Mouse (Mus musculus): ENCODE measurements around the gene Scrn1.

DNA sequence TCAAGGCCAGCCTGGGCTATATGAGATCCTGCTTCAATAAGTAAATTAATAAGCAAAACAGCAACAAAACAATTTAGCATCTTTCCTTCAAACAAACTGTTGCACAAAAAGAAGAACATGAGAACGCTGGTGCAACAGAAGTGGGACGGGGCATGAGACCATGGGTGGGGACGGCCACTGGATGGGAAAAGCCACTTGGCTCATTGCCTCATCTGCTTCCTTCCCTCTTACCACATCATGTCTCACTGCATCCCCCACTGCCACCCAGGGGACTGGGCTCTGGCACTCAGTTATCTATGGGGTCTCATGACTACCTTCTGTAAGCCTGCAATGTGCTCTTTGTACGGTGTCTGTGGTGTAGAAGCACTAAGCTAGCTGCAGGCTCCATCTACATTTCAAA, 30.8 kb downstream of the Scrn1 start:
- no peak for TF ChIP-seq CTCF (IDR thresholded peaks at IDR 0.05; ENCODE audit: low read depth)
- no peak for TF ChIP-seq EP300 (IDR thresholded peaks at IDR 0.05; ENCODE audit: low read depth)

Data from liver, postnatal 0 days (tissue).